Mouse (Mus musculus): ENCODE data around the gene Syne2.

- TF ChIP-seq EP300 (optimal IDR thresholded peaks at IDR 0.05): no peak
- no peak for TF ChIP-seq CTCF (IDR thresholded peaks at IDR 0.05; ENCODE audit: low read depth)
Measured at GRCm38 (mm10) chr12:76049343-76049742, 231.4 kb downstream of the Syne2 start.
